ENCODE assay signal across 14 mouse cellular contexts in the genomic region with DNA sequence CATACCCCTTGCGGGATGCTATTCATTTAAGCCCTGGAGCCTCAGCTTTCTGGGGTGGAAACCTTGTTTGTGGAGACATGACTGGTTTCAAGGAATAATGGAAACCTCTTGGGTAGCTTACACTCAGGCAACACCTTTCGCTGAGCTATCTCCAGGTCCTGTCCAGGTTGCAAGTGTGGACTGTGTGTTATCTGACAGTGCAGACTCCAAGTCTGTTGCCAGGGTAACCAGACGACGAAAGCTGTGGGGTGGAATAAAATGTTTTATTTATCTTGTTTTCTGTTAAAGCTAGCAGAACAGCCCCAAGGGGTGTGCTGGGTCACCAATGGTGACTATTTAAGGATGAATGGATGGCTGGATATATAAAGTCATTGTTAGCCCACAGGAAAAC. TPM values are rescaled to one million over a fixed set of nuclear protein-coding genes. Genes with fewer than 3 reads are reported as not detected.
A peak's percentile ranks its signal among the peaks of the same experiment; 100 is the strongest.
DNase-seq lines count a peak whose midpoint lies in the region; ATAC-seq lines count a peak whose summit lies in the region.
"Had no signal": no experiment of that assay in that cellular context is flagged by ENCODE, and none has a peak within 500 bp of the region (broad histone marks: within the 10 kb centered on the region; RNA-seq: fewer than 3 reads in every experiment).

No protein-coding gene starts in this region.

- DNase-seq in hindbrain, embryonic 11.5 days (ENCODE audit: low spot score): no peak
- peak; percentile 48 for DNase-seq in c-Kit-positive CD71-positive TER-119-negative erythroid progenitor cells, embryonic 14.5 days (ENCODE audit: low read depth)
- DNase-seq in heart, adult 9 months (ENCODE audit: low spot score in 2 of 2): no peak
- DNase-seq in frontal cortex, postnatal 10 days (ENCODE audit: low spot score in 2 of 2): no peak
- no peak for DNase-seq in kidney, postnatal 4 days
- DNase-seq: adrenal gland, adult 2 months; B cell, adult 2 months; cerebellum, adult 8-10 months had no signal

- no peak overlapping the region for H3K4me3 ChIP-seq in hindbrain, embryonic 15.5 days
- no peak overlapping the region for H3K4me3 ChIP-seq in hindbrain, embryonic 11.5 days (ENCODE audit: low read depth, low read length)
- H3K4me3 ChIP-seq in liver, embryonic 12.5 days: no peak overlapping the region
- H3K4me3 ChIP-seq in midbrain, embryonic 15.5 days: no peak overlapping the region
- H3K4me3 ChIP-seq: forebrain, embryonic 12.5 days; heart, embryonic 15.5 days; limb, embryonic 15.5 days had no signal

- no peaks in the 10 kb centered on the region for H3K9me3 ChIP-seq in hindbrain, embryonic 15.5 days
- no peaks in the 10 kb centered on the region for H3K9me3 ChIP-seq in hindbrain, embryonic 11.5 days (ENCODE audit: control insufficient read depth, low read length)
- H3K9me3 ChIP-seq in liver, embryonic 12.5 days (replicated peaks): no peaks in the 10 kb centered on the region
- no peaks in the 10 kb centered on the region for H3K9me3 ChIP-seq in midbrain, embryonic 15.5 days
- H3K9me3 ChIP-seq: forebrain, embryonic 12.5 days; heart, embryonic 15.5 days; limb, embryonic 15.5 days had no signal

- ATAC-seq in hindbrain, embryonic 15.5 days (ENCODE audit: low FRiP score, low read depth): peak; percentile 57; the same call in 1 of the 2 replicates
- no peak for ATAC-seq in hindbrain, embryonic 11.5 days (ENCODE audit: low FRiP score)
- peak; percentile 80 for ATAC-seq in liver, embryonic 12.5 days
- peak; percentile 90 for ATAC-seq in midbrain, embryonic 15.5 days (replicated peaks)

- 0 out of 2 replicates have a peak overlapping the region, but pooled peaks have one; percentile 38 for H3K27ac ChIP-seq in hindbrain, embryonic 15.5 days (replicated peaks)
- H3K27ac ChIP-seq in hindbrain, embryonic 11.5 days (ENCODE audit: low read depth, low read length): no peak overlapping the region
- no peak overlapping the region for H3K27ac ChIP-seq in liver, embryonic 12.5 days
- H3K27ac ChIP-seq in midbrain, embryonic 15.5 days: peak overlapping the region; percentile 47; the same call in 1 of the 2 replicates
- H3K27ac ChIP-seq: forebrain, embryonic 12.5 days; heart, embryonic 15.5 days; limb, embryonic 15.5 days had no signal

- H3K4me2 ChIP-seq in hindbrain, embryonic 15.5 days: no peak overlapping the region
- H3K4me2 ChIP-seq in hindbrain, embryonic 11.5 days (replicated peaks; ENCODE audit: low read depth, low read length): no peak overlapping the region
- H3K4me2 ChIP-seq in liver, embryonic 12.5 days: no peak overlapping the region
- no peak overlapping the region for H3K4me2 ChIP-seq in midbrain, embryonic 15.5 days
- H3K4me2 ChIP-seq: forebrain, embryonic 12.5 days; heart, embryonic 15.5 days; limb, embryonic 15.5 days had no signal

- no peaks in the 10 kb centered on the region for H3K36me3 ChIP-seq in hindbrain, embryonic 15.5 days
- no peaks in the 10 kb centered on the region for H3K36me3 ChIP-seq in hindbrain, embryonic 11.5 days (ENCODE audit: control insufficient read depth, insufficient read depth, low read length)
- H3K36me3 ChIP-seq in liver, embryonic 12.5 days: peaks cover 16% of the 10 kb centered on the region
- H3K36me3 ChIP-seq in midbrain, embryonic 15.5 days (replicated peaks): no peaks in the 10 kb centered on the region
- H3K36me3 ChIP-seq: heart, embryonic 15.5 days; limb, embryonic 15.5 days had no signal

- H3K9ac ChIP-seq in hindbrain, embryonic 15.5 days: no peak overlapping the region
- H3K9ac ChIP-seq in hindbrain, embryonic 11.5 days (ENCODE audit: low read depth, low read length): no peak overlapping the region
- H3K9ac ChIP-seq in liver, embryonic 12.5 days: no peak overlapping the region
- no peak overlapping the region for H3K9ac ChIP-seq in midbrain, embryonic 15.5 days
- H3K9ac ChIP-seq: forebrain, embryonic 12.5 days; heart, embryonic 15.5 days; limb, embryonic 15.5 days had no signal

- no peaks in the 10 kb centered on the region for H3K27me3 ChIP-seq in hindbrain, embryonic 15.5 days
- no peaks in the 10 kb centered on the region for H3K27me3 ChIP-seq in hindbrain, embryonic 11.5 days (ENCODE audit: control insufficient read depth, insufficient read depth, low read length)
- H3K27me3 ChIP-seq in liver, embryonic 12.5 days (replicated peaks): no peaks in the 10 kb centered on the region
- H3K27me3 ChIP-seq in midbrain, embryonic 15.5 days (replicated peaks): no peaks in the 10 kb centered on the region
- H3K27me3 ChIP-seq: forebrain, embryonic 12.5 days; heart, embryonic 15.5 days; limb, embryonic 15.5 days had no signal

- WGBS in hindbrain, embryonic 15.5 days: 52% methylated on average over 4 of the region's 4 CpGs
- 83% methylated on average over 4 of the region's 4 CpGs for WGBS in hindbrain, embryonic 11.5 days
- WGBS in liver, embryonic 12.5 days (ENCODE audit: insufficient replicate concordance): 50% methylated on average over 4 of the region's 4 CpGs
- WGBS in midbrain, embryonic 15.5 days: 43% methylated on average over 4 of the region's 4 CpGs

- H3K4me1 ChIP-seq in hindbrain, embryonic 15.5 days (replicated peaks): peaks cover 6% of the 10 kb centered on the region; the same call in 1 of the 2 replicates
- no peaks in the 10 kb centered on the region for H3K4me1 ChIP-seq in hindbrain, embryonic 11.5 days (replicated peaks; ENCODE audit: control insufficient read depth, insufficient read depth, low read length)
- peaks cover 14% of the 10 kb centered on the region for H3K4me1 ChIP-seq in liver, embryonic 12.5 days
- peaks cover 7% of the 10 kb centered on the region for H3K4me1 ChIP-seq in midbrain, embryonic 15.5 days
- H3K4me1 ChIP-seq: heart, embryonic 15.5 days had no signal

RNA-seq across cellular contexts. Expression of a gene that starts 24.1 kb away (rescaled TPM):
- polyA plus RNA-seq in hindbrain, embryonic 15.5 days (2015; fragmentation: Nextera tagmentation; extraction: Ambion mirVana): 77.9 and 99.6 TPM in 2 replicates
- 348 and 387 TPM in 2 replicates for polyA plus RNA-seq in hindbrain, embryonic 11.5 days (2014; fragmentation: Nextera tagmentation; extraction: Ambion mirVana)
- 319 and 336 TPM in 2 replicates for polyA plus RNA-seq in liver, embryonic 12.5 days (2016; fragmentation: Nextera tagmentation; extraction: Ambion mirVana)
- polyA plus RNA-seq in midbrain, embryonic 15.5 days (2015; fragmentation: Nextera tagmentation; extraction: Ambion mirVana): 63.0 and 66.4 TPM in 2 replicates

Comparison
In these comparisons a context has a peak if more than half of its experiments do, and no peak if none do; other contexts are left out.
1. H3K27ac ChIP-seq: peak in hindbrain, embryonic 15.5 days (single experiment) and midbrain, embryonic 15.5 days (single experiment); none in hindbrain, embryonic 11.5 days (single experiment) and liver, embryonic 12.5 days (single experiment).